Mouse (Mus musculus): ENCODE measurements around the gene Emc8.

DNA sequence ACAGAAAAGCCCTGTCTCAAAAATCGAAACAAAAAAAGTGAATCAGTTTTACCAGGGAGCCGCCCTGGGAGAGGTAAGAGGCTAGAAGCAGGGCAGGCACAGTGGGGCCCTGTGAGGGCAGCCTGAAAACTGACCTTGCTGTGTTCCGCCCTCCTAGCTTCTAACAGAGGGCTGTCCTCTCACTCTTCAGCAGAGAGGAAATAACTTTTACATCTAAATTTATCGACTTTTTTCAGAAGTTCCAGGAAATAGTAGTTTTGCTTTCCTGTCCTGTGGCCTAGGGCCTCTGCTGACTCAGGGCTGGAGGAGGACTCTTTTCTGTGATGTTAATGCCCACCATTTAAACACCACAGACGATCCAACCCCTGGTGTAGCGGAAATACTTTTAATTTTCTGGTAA is 46.8 kb upstream of the Emc8 start:
- TF ChIP-seq CTCF (IDR thresholded peaks at IDR 0.05; ENCODE audit: low read depth) (no peak), EP300 (IDR thresholded peaks at IDR 0.05; ENCODE audit: low read depth) (no peak)

All from liver, embryonic 14.5 days (tissue).